ENCODE assay signal across 21 mouse cellular contexts in the genomic region with DNA sequence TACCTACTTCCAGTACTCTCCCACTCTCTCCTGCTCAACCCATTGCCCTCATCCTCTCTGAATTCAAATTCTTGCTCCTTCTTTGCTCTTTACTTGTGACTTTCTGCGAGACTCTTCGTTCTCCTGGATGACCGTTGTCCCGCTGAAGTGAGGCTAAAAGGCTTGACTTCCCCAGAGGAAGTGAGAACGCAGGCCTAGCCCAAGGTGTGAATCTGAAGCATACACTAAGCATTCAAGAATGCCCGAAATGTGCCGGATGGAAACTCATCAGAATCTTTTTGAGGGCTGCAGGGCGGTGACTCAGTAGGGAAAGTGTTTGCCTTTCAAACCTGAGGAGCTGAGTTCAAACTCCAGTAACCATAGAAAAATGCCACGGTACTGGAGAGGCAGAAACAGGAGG. TPM values are rescaled to one million over a fixed set of nuclear protein-coding genes. Genes with fewer than 3 reads are reported as not detected.
DNase-seq lines count a peak whose midpoint lies in the region; ATAC-seq and TF ChIP-seq lines count a peak whose summit lies in the region.
"Had no signal": no experiment of that assay in that cellular context is flagged by ENCODE, and none has a peak within 500 bp of the region (broad histone marks: within the 10 kb centered on the region; RNA-seq: fewer than 3 reads in every experiment).

No protein-coding gene starts in this region.

- no peaks in the 10 kb centered on the region for H3K36me3 ChIP-seq in heart, embryonic 14.5 days (ENCODE audit: control insufficient read depth, insufficient read depth, low read length)
- H3K36me3 ChIP-seq in thymus, adult 2 months (ENCODE audit: control insufficient read depth, insufficient read depth, low read length): no peaks in the 10 kb centered on the region
- no peaks in the 10 kb centered on the region for H3K36me3 ChIP-seq in midbrain, postnatal 0 days (ENCODE audit: insufficient read depth, low read length)
- H3K36me3 ChIP-seq: limb, embryonic 13.5 days; midbrain, embryonic 10.5 days had no signal

- DNase-seq in heart, postnatal 10 days: no peak
- peak; percentile 18 for DNase-seq in kidney, postnatal 10 days
- DNase-seq in kidney, adult 9 months: no peak
- DNase-seq in 3T3-L1 (ENCODE audit: low read depth, low spot score): peak; percentile 64
- DNase-seq in R1 (ENCODE audit: low read depth, low spot score): peak; percentile 32
- no peak for DNase-seq in thymus, adult 2 months
- no peak for DNase-seq in midbrain, postnatal 0 days (ENCODE audit: low spot score)
- DNase-seq: cerebellum, adult 11 months; cerebellum, postnatal 36 days; gastrocnemius, postnatal 10 days; thymus, postnatal 14 days had no signal

- TF ChIP-seq CTCF in thymus, adult 2 months (IDR thresholded peaks at IDR 0.05; ENCODE audit: borderline replicate concordance, control insufficient read depth, extremely low read depth, insufficient read depth, low read length, poor library complexity): no peak
- no peak for TF ChIP-seq CTCF in midbrain, postnatal 0 days (IDR thresholded peaks at IDR 0.05)

- H3K27ac ChIP-seq in heart, embryonic 14.5 days (replicated peaks in 1 of 2; ENCODE audit: control insufficient read depth in 1 of 2, insufficient read depth in 1 of 2, low read depth in 2 of 2, low read length in 2 of 2): peak overlapping the region; percentile 36 to 74; a peak in 3 of 4 replicates
- no peak overlapping the region for H3K27ac ChIP-seq in thymus, adult 2 months (ENCODE audit: control insufficient read depth, insufficient read depth, low read length)
- H3K27ac ChIP-seq in midbrain, postnatal 0 days (ENCODE audit: low read depth, low read length): no peak overlapping the region
- H3K27ac ChIP-seq: limb, embryonic 13.5 days; midbrain, embryonic 10.5 days had no signal

- H3K9me3 ChIP-seq in heart, embryonic 14.5 days (ENCODE audit: control insufficient read depth, low read length): no peaks in the 10 kb centered on the region
- no peaks in the 10 kb centered on the region for H3K9me3 ChIP-seq in midbrain, postnatal 0 days (ENCODE audit: low read length)
- H3K9me3 ChIP-seq: limb, embryonic 13.5 days; midbrain, embryonic 10.5 days had no signal

- TF ChIP-seq POLR2A in thymus, adult 2 months (IDR thresholded peaks at IDR 0.05; ENCODE audit: control insufficient read depth, extremely low read depth, insufficient read depth, low read length, poor library complexity): no peak

- H3K4me3 ChIP-seq in heart, embryonic 14.5 days (ENCODE audit: control insufficient read depth in 1 of 2, insufficient read depth in 1 of 2, low read depth in 1 of 2, low read length in 2 of 2): no peak overlapping the region
- no peak overlapping the region for H3K4me3 ChIP-seq in thymus, adult 2 months (ENCODE audit: control insufficient read depth, insufficient read depth, low read length)
- no peak overlapping the region for H3K4me3 ChIP-seq in midbrain, postnatal 0 days (ENCODE audit: low read depth, low read length)
- H3K4me3 ChIP-seq: limb, embryonic 13.5 days; midbrain, embryonic 10.5 days had no signal

- ATAC-seq in heart, embryonic 14.5 days (ENCODE audit: insufficient number of reproducible peaks, insufficient read depth, low FRiP score, low read depth): no peak
- ATAC-seq in midbrain, postnatal 0 days (ENCODE audit: low FRiP score): no peak

- intact Hi-C loops in heart, postnatal 10 days (cut with DNase I): no loop called here

- 71% methylated on average over 9 of the region's 9 CpGs for WGBS in heart, embryonic 14.5 days
- WGBS in thymus, adult 2 months: 29% methylated on average over 9 of the region's 9 CpGs
- 91% methylated on average over 9 of the region's 9 CpGs for WGBS in midbrain, postnatal 0 days

- H3K27me3 ChIP-seq in heart, embryonic 14.5 days (ENCODE audit: control insufficient read depth, insufficient read depth, low read length): no peaks in the 10 kb centered on the region
- no peaks in the 10 kb centered on the region for H3K27me3 ChIP-seq in thymus, adult 2 months (ENCODE audit: control insufficient read depth, insufficient read depth, low read length)
- H3K27me3 ChIP-seq in midbrain, postnatal 0 days (ENCODE audit: insufficient read depth, low read length): no peaks in the 10 kb centered on the region
- H3K27me3 ChIP-seq: limb, embryonic 13.5 days had no signal

- peak overlapping the region; percentile 4; the same call in 1 of the 2 replicates for H3K4me2 ChIP-seq in heart, embryonic 14.5 days (ENCODE audit: low read length)
- no peak overlapping the region for H3K4me2 ChIP-seq in midbrain, postnatal 0 days (ENCODE audit: low read depth, low read length, poor library complexity, severe bottlenecking)
- H3K4me2 ChIP-seq: limb, embryonic 13.5 days had no signal

- H3K4me1 ChIP-seq in heart, embryonic 14.5 days (ENCODE audit: control insufficient read depth in 2 of 2, insufficient read depth in 2 of 2, low read length in 2 of 2): peaks cover 13 to 17% of the 10 kb centered on the region in 2 experiments
- no peaks in the 10 kb centered on the region for H3K4me1 ChIP-seq in thymus, adult 2 months (replicated peaks; ENCODE audit: control insufficient read depth, insufficient read depth, low read length)
- H3K4me1 ChIP-seq in midbrain, postnatal 0 days (ENCODE audit: insufficient read depth, low read length): no peaks in the 10 kb centered on the region
- H3K4me1 ChIP-seq: midbrain, embryonic 10.5 days had no signal

- H3K9ac ChIP-seq in heart, embryonic 14.5 days (ENCODE audit: low read length): no peak overlapping the region
- H3K9ac ChIP-seq in midbrain, postnatal 0 days (replicated peaks; ENCODE audit: low read length, poor library complexity, severe bottlenecking): no peak overlapping the region
- H3K9ac ChIP-seq: limb, embryonic 13.5 days had no signal

RNA-seq across cellular contexts. Expression of a gene that starts 7.6 kb away (rescaled TPM):
- 6.7 and 8.0 TPM in 2 replicates for polyA plus RNA-seq in heart, embryonic 14.5 days (2014; fragmentation: Nextera tagmentation; extraction: Ambion mirVana)
- 1 to 10 TPM; 4.3 to 6.8 TPM for total RNA-seq in heart, postnatal 10 days (2021)
- 3.7 and 4.7 TPM in 2 replicates for polyA plus RNA-seq in thymus, adult 2 months (2012; rRNA removed)
- 1.5 TPM in 2 replicates for total RNA-seq in midbrain, postnatal 0 days (2014; rRNA removed)
- polyA plus RNA-seq in midbrain, postnatal 0 days (2015; fragmentation: Nextera tagmentation; extraction: Ambion mirVana): 2.5 and 2.9 TPM in 2 replicates

RNA-seq across cellular contexts. Expression of a gene that starts 7.7 kb away (rescaled TPM):
- not detected in 2 replicates for polyA plus RNA-seq in heart, embryonic 14.5 days (2014; fragmentation: Nextera tagmentation; extraction: Ambion mirVana)
- total RNA-seq in heart, postnatal 10 days (2021): not detected
- not detected in 2 replicates for polyA plus RNA-seq in thymus, adult 2 months (2012; rRNA removed)
- not detected in 2 replicates for total RNA-seq in midbrain, postnatal 0 days (2014; rRNA removed)
- not detected in 2 replicates for polyA plus RNA-seq in midbrain, postnatal 0 days (2015; fragmentation: Nextera tagmentation; extraction: Ambion mirVana)
- total RNA-seq: gastrocnemius, postnatal 10 days; layer of hippocampus, adult 8-10 months; left cerebral cortex, adult 8-10 months had no signal
- polyA plus RNA-seq: embryonic facial prominence, embryonic 11.5 days; hindbrain, embryonic 11.5 days; intestine, embryonic 14.5 days; limb, embryonic 13.5 days; liver, embryonic 16.5 days; midbrain, embryonic 10.5 days; neural tube, embryonic 14.5 days had no signal

RNA-seq across cellular contexts. Expression of a gene that starts 14.1 kb away (rescaled TPM):
- 25.4 and 28.7 TPM in 2 replicates for polyA plus RNA-seq in heart, embryonic 14.5 days (2014; fragmentation: Nextera tagmentation; extraction: Ambion mirVana)
- total RNA-seq in heart, postnatal 10 days (2021): 10 to 100 TPM; 11.1 to 12.3 TPM
- polyA plus RNA-seq in thymus, adult 2 months (2012; rRNA removed): 55.8 and 58.6 TPM in 2 replicates
- 41.1 and 44.5 TPM in 2 replicates for total RNA-seq in midbrain, postnatal 0 days (2014; rRNA removed)
- polyA plus RNA-seq in midbrain, postnatal 0 days (2015; fragmentation: Nextera tagmentation; extraction: Ambion mirVana): 33.0 and 35.7 TPM in 2 replicates

RNA-seq across cellular contexts. Expression of a gene that starts 31.8 kb away (rescaled TPM):
- not detected in 2 replicates for polyA plus RNA-seq in heart, embryonic 14.5 days (2014; fragmentation: Nextera tagmentation; extraction: Ambion mirVana)
- total RNA-seq in heart, postnatal 10 days (2021): under 1 TPM in 1 of 2 experiments, not detected in 1; 0.07 TPM
- polyA plus RNA-seq in thymus, adult 2 months (2012; rRNA removed): 0.08 and 0.09 TPM in 2 replicates
- total RNA-seq in midbrain, postnatal 0 days (2014; rRNA removed): 149 and 178 TPM in 2 replicates
- polyA plus RNA-seq in midbrain, postnatal 0 days (2015; fragmentation: Nextera tagmentation; extraction: Ambion mirVana): 12.3 and 14.1 TPM in 2 replicates
- polyA plus RNA-seq: liver, embryonic 16.5 days had no signal

RNA-seq across cellular contexts. Expression of a gene that starts 51.2 kb away (rescaled TPM):
- 94.3 and 108 TPM in 2 replicates for polyA plus RNA-seq in heart, embryonic 14.5 days (2014; fragmentation: Nextera tagmentation; extraction: Ambion mirVana)
- total RNA-seq in heart, postnatal 10 days (2021): 10 to 100 TPM; 83.1 to 89.9 TPM
- 489 and 518 TPM in 2 replicates for polyA plus RNA-seq in thymus, adult 2 months (2012; rRNA removed)
- 148 and 155 TPM in 2 replicates for total RNA-seq in midbrain, postnatal 0 days (2014; rRNA removed)
- 121 and 122 TPM in 2 replicates for polyA plus RNA-seq in midbrain, postnatal 0 days (2015; fragmentation: Nextera tagmentation; extraction: Ambion mirVana)

Comparison
In these comparisons a context has a peak if more than half of its experiments do, and no peak if none do; other contexts are left out.
1. DNase-seq: peak in kidney, postnatal 10 days (single experiment), 3T3-L1 (single experiment) and R1 (single experiment); none in heart, postnatal 10 days (0 of 2), kidney, adult 9 months (single experiment), thymus, adult 2 months (single experiment) and midbrain, postnatal 0 days (single experiment).
2. H3K27ac ChIP-seq: peak in heart, embryonic 14.5 days (2 of 2); none in thymus, adult 2 months (single experiment) and midbrain, postnatal 0 days (single experiment).